Mouse (Mus musculus): ENCODE measurements at regions not wholly inside any gene's neighbourhood (a gene's known extent, or its start where the extent isn't known, plus 50 kb on each side); places are given as distances from the start of the nearest gene placed in this dataset.

GRCm38 (mm10) chr7:145131438-145132159, 76.3 kb downstream of the 1810010D01Rik start:
- TF ChIP-seq CTCF (IDR thresholded peaks at IDR 0.05; ENCODE audit: insufficient read depth, low read length) (peak; percentile 42; the same call in 1 of the 2 replicates), POLR2A (IDR thresholded peaks at IDR 0.05; ENCODE audit: borderline replicate concordance, extremely low read depth, low read depth, low read length) (no peak)
